Mouse (Mus musculus) heart, postnatal 25 days (tissue): ENCODE measurements around the gene Plscr3. TPM values are rescaled to one million over a fixed set of nuclear protein-coding genes. Genes with fewer than 3 reads are reported as not detected.

Source experiments
- DNase-seq: peaks from one replicate; pipeline ENCODE4 v3.0.0; 2022; ENCODE audit warnings: low spot score
- intact Hi-C: fragments of 180-260 bp; cut with DNase I; formaldehyde crosslinking; loops from one replicate; pipeline ENCODE4 v1.15.1; 2025
- total RNA-seq, 2 experiments: library from RNA; stranded (reverse); gene quantifications; 2 replicates each; pipeline ENCODE4 v1.2.3; 2021

The Plscr3 gene
- 10 to 100 TPM; 24.4 to 24.9 TPM for total RNA-seq

DNA sequence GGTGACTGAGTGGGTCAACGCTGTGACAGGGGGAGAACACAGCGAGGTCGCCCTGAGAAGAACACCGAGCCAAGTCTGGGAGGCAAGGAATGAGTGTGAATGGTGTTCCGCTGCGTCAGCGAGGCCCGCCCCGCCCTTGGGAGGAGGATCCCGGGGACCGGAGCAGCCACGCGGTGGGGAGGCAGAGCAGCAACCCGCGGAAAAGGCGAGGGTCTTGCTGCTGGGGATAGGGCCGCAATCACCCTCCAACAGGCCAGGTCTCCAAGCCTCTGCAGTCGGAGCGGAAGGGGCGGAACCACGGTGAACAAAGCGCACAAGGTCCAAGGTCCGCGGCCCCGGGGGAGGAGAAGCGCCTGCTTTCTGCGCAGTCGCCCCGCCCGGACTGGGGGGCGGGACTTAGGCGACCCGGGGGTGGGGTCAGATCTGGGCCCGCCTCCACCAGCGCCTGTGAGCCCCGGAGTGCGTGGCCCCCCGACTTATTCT lies at the start of gene Plscr3:
Gene Plscr3, plus strand, starts transcription at position 179 of the 483 bp plus-strand sequence.
- intact Hi-C loops: no loop called here
- DNase-seq: peak; percentile 85

DNA sequence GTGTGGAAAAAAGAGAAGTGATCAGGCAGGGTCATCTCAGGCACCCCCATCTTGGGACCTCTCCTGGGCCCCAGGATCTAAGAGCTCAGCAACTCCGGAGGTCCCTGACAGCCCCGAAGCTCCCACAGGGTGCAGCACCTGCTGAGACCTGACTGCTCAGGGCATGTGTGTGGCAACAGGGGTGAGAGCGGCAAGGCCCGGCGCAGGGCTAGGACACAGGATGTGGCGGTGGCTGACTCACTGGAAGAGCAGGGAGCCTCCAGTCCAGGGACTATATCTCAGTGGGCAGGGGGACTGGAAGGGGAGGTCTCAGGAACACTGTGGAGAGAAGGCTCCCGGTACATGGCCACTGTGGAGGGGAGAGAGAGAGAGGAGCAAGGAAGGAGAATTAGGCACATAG lies 48.3 kb upstream of the Plscr3 start:
- intact Hi-C loops: loop anchor here (2.0 to 5.0 kb wide), 2 partner anchors 39 to 101 kb away; partner anchors contain the start of genes Nlgn2, Tnfsf12 and Tnfsfm13
- DNase-seq: no peak

- intact Hi-C loops: loop anchor here (2.0 to 5.0 kb wide), 2 partner anchors 37 to 102 kb away; partner anchors contain the start of genes Nlgn2, Tnfsf12 and Tnfsfm13
- no peak for DNase-seq
These were observed 46.6 kb upstream of the Plscr3 start for GRCm38 (mm10) chr11:69799394-69800137.

GRCm38 (mm10) chr11:69800138-69800391 lies 46.1 kb upstream of the Plscr3 start:
- intact Hi-C loops: no loop called here
- DNase-seq: no peak

DNA sequence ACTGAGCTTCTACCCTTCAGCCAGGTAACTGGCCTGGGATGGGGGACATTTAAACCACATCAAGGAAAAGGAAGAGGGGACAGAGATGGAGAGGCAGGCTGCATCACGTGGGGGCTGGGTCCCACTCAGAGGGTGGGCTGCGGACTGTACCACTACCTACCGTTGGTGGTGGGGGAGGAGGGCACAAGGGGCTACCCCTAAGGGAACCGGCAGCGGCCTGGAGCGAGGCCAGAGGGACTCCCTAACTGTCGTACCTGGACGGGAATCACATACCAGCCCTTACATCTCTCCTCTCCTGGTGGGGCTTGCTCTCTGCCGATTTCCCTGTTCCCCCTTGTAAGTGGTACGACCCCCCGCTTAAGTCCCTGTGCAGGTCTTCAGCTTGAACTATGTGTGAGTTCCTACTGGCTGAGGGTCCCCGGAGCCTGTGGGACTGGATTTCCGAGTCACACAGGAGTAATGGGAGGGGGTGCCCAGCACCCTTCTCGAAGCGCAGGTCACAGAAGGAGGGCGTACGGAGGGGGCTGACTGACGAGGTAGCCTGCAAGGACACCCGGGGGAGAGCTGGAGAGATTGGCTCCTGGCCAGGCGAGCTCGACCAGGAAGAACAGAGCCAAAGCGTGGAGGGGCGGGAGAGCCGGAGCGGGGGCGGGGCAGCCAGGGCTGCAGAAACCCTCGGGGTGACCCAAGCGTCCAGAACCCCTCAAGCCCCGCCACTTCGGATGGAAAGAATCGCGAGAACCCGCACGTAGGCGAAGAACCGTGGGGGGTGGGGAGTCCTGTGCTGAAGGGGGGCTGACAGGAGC lies 45.6 kb upstream of the Plscr3 start:
- no peak for DNase-seq
- intact Hi-C loops: no loop called here

DNA sequence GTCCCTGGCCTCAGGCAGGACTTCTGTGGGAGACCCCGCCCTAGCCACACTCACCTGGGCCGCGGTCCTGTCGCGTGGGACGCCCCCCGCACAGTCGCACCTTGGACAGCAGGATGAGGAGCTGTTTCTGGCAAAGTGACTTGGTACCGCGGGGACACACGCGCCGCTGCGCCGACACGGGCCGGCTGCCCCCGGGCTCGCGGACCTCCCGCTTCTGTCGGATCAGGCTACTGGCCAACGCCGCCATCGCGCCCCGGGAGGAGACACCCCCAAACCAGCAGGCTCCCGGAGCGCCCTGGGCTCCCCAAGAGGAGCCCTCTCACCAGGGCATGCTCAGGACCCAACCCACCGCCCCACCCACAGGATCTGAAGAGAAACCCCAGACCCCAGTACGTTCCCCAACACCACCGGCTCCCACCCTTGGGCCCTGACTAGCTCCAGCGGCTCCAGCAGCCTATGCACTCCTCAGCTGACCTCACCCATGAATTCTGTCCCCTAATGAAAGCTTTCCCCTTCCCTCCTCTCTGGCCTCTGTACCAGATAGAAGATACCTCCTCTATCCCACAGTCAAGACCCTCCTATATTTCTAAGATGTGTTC lies 44.7 kb upstream of the Plscr3 start, which contains the start of gene Fgf11:
Gene Fgf11, minus strand, starts transcription at position 479 of the 599 bp plus-strand sequence.
- DNase-seq: no peak
- intact Hi-C loops: no loop called here

DNA sequence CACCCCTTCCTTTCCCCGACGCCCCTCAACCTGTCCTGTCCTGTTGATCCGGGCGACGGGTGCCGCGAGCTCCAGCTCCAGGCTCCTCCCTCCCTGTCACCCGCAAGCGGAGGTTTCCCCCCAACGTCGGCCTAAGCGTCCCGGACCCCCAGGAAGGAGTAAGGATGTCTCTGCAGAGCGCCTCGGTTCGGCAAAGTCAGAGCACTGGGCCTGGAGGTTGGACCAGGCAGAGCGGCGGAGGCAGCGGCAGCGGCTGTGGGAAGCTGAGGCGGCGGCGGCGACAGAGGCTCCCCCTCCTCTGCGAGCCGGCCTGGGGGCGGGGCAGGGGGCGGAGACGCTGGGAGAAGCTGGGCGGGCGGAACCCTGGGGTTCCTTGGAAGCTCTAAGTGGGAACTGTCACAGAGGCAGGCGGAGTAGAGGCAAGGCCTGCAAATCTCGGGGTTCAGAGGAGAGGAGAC lies 43.5 kb upstream of the Plscr3 start:
- DNase-seq: peak; percentile 85
- intact Hi-C loops: loop anchor here (2.0 kb wide), 2 partner anchors 36 to 74 kb away; no protein-coding TSS in a partner anchor

GRCm38 (mm10) chr11:69803328-69803727 lies 42.8 kb upstream of the Plscr3 start:
- intact Hi-C loops: loop anchor here (2.0 kb wide), 2 partner anchors 37 to 73 kb away; no protein-coding TSS in a partner anchor
- DNase-seq: no peak

- peak; percentile 68 for DNase-seq
- intact Hi-C loops: loop anchor here (2.0 kb wide), 2 partner anchors 37 to 73 kb away; no protein-coding TSS in a partner anchor
These were observed 42.2 kb upstream of the Plscr3 start for GRCm38 (mm10) chr11:69803786-69804651.

- intact Hi-C loops: no loop called here
- peak; percentile 38 for DNase-seq
These were observed 41.6 kb upstream of the Plscr3 start for GRCm38 (mm10) chr11:69804652-69804940.

DNA sequence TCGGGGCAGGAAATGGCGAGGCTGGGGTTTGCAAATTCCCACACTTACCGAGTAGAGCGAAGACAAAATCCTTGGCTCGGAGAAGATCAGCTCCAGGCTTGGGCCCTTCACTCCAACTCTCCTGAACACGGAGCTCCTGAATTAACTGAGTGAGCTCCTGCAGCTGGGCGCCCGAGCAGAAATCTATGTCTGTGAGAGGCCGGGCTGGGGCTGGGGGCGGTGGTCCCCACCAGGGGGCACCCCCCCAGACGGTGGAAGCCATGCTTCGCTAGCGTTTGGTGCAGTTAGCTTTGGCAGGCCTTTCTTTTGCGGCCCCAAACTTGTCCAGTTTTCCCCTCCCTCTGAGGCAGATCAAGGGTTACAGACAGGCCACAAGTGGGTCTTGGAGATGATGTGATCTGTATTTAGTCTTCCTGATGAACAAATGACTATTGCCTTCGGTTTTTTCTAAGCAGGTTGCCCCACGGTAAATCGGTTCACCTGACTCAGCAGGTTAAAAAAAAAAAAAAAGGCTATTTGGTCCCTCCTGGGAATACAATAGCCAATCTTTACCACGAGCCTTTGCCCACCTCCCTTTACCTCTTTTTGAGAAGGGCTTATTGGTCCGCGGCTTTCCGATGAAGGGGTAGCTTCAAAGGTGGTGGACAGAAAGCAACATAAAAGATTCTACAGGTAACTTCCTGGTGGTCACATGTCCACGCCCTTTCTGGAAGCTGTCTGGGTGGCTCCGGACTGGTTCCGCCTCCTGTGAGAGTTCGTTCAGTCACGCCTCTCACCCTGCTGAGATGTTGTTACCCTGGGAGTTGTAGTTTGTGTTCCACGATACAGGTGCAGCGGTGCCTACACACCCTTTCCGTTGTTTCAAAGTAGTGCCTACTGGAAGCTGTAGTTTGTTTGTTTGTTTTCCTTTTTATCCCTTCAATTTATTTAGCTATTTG lies 40.9 kb upstream of the Plscr3 start, which contains the start of gene Tmem102:
Gene Tmem102, minus strand, starts transcription at position 653 of the 938 bp plus-strand sequence.
- intact Hi-C loops: no loop called here
- no peak for DNase-seq

- no peak for DNase-seq
- intact Hi-C loops: no loop called here
These were observed 39.8 kb upstream of the Plscr3 start for GRCm38 (mm10) chr11:69806378-69806777.

- no peak for DNase-seq
These were observed 38.5 kb upstream of the Plscr3 start for GRCm38 (mm10) chr11:69807641-69808040.

GRCm38 (mm10) chr11:69810280-69810679 lies 35.9 kb upstream of the Plscr3 start:
- DNase-seq: no peak
- intact Hi-C loops: loop anchor here (2.0 kb wide), 1 partner anchor 17 kb away; no protein-coding TSS in a partner anchor

More at GRCm38 (mm10) chr11:69807641-69808040, 38.5 kb upstream of the Plscr3 start:
- intact Hi-C loops: no loop called here

DNA sequence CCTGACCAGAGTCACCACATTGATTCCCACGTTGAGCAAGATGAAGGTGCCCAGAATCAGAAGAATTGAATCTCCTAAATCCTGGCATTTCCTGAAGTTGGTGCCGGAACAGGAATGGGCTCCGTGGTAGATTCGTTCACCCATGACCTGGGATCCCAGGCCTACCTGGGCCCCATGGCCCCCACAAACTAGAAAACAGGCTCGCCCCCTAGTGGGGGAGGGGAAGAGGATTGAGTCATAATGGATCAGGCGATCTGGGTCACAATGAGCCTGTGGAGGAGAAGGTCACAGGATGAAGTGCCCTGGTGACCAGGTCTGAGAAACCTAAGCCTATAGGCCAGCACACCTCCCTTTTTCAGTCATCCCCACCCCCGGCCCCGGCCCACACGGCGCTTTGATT lies 31.0 kb upstream of the Plscr3 start, which contains the start of gene Gm39566:
Gene Gm39566, minus strand, starts transcription at position 144 of the 400 bp plus-strand sequence.
- intact Hi-C loops: no loop called here
- DNase-seq: no peak

GRCm38 (mm10) chr11:69816520-69816919 lies 29.7 kb upstream of the Plscr3 start:
- intact Hi-C loops: no loop called here
- no peak for DNase-seq

GRCm38 (mm10) chr11:69818365-69818764 lies 27.8 kb upstream of the Plscr3 start, which contains the start of gene Spem2:
Gene Spem2 (minus strand): TSS chr11:69818465.
- intact Hi-C loops: no loop called here
- DNase-seq: no peak

DNA sequence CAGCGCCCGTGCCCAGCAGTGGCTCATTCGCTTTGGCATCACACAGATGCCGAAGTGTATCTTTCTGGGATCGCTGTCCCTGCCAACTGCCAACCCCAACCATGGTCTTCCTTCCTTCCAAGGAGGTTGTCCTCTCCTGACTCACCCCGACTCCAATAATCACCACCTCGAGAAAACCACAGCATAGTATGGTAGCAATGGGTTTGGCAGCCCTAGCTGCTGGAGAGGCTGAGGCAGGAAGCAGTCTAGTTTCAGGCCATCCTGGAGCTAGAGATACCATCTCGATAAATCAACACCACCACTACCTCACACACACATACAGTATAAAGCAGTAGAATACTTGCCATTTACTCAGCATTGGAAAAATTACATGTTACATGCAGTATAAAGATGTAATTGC lies 27.3 kb upstream of the Plscr3 start:
- intact Hi-C loops: no loop called here
- DNase-seq: no peak
